Mouse (Mus musculus): ENCODE results near the gene Hmcn2. TPM values are rescaled to one million over a fixed set of nuclear protein-coding genes. Genes with fewer than 3 reads are reported as not detected.

Hmcn2 gene
- polyA plus RNA-seq, 1 experiment: 4.1 TPM

GRCm38 (mm10) chr2:31304801-31305665 is 9.2 kb upstream of the Hmcn2 start:
- H3K4me3 ChIP-seq (ENCODE audit: control insufficient read depth, low read depth, low read length): no peak overlapping the region; the same call in none of the 2 replicates
- TF ChIP-seq CTCF (IDR thresholded peaks at IDR 0.05; ENCODE audit: control insufficient read depth, insufficient read depth, insufficient replicate concordance, low read depth, low read length) (no peak), POLR2A (IDR thresholded peaks at IDR 0.05; ENCODE audit: control insufficient read depth, low read depth, low read length) (no peak)
- no peaks in the 10 kb centered on the region for H3K27me3 ChIP-seq (ENCODE audit: control insufficient read depth, insufficient read depth, low read length)
- H3K27ac ChIP-seq (ENCODE audit: control insufficient read depth, insufficient read depth, low read depth, low read length): no peak overlapping the region
- peaks cover 14% of the 10 kb centered on the region for H3K4me1 ChIP-seq (ENCODE audit: control insufficient read depth, insufficient read depth, low read length)
- no peaks in the 10 kb centered on the region for H3K36me3 ChIP-seq (ENCODE audit: control insufficient read depth, insufficient read depth, low read length)

- H3K4me1 ChIP-seq (ENCODE audit: control insufficient read depth, insufficient read depth, low read length): peaks cover 14% of the 10 kb centered on the region
- H3K36me3 ChIP-seq (ENCODE audit: control insufficient read depth, insufficient read depth, low read length): no peaks in the 10 kb centered on the region
- H3K4me3 ChIP-seq (ENCODE audit: control insufficient read depth, low read depth, low read length): no peak overlapping the region
- no peak for TF ChIP-seq POLR2A (IDR thresholded peaks at IDR 0.05; ENCODE audit: control insufficient read depth, low read depth, low read length)
- peak; percentile 62; the same call in 1 of the 2 replicates for TF ChIP-seq CTCF (IDR thresholded peaks at IDR 0.05; ENCODE audit: control insufficient read depth, insufficient read depth, insufficient replicate concordance, low read depth, low read length)
- H3K27ac ChIP-seq (ENCODE audit: control insufficient read depth, insufficient read depth, low read depth, low read length): no peak overlapping the region
- H3K27me3 ChIP-seq (ENCODE audit: control insufficient read depth, insufficient read depth, low read length): no peaks in the 10 kb centered on the region
Observed at GRCm38 (mm10) chr2:31305684-31306083, 8.5 kb upstream of the Hmcn2 start.

- Histone ChIP-seq H3K27me3 (ENCODE audit: control insufficient read depth, insufficient read depth, low read length) (no peaks in the 10 kb centered on the region), H3K27ac (ENCODE audit: control insufficient read depth, insufficient read depth, low read depth, low read length) (no peak overlapping the region), H3K36me3 (ENCODE audit: control insufficient read depth, insufficient read depth, low read length) (no peaks in the 10 kb centered on the region), H3K4me1 (ENCODE audit: control insufficient read depth, insufficient read depth, low read length) (peaks cover 14% of the 10 kb centered on the region), H3K4me3 (ENCODE audit: control insufficient read depth, low read depth, low read length) (no peak overlapping the region)
- TF ChIP-seq POLR2A (IDR thresholded peaks at IDR 0.05; ENCODE audit: control insufficient read depth, low read depth, low read length) (no peak), CTCF (IDR thresholded peaks at IDR 0.05; ENCODE audit: control insufficient read depth, insufficient read depth, insufficient replicate concordance, low read depth, low read length) (peak; percentile 46; the same call in 1 of the 2 replicates)
Observed at GRCm38 (mm10) chr2:31308257-31308656, 6.0 kb upstream of the Hmcn2 start.

GRCm38 (mm10) chr2:31309549-31309948 is 4.7 kb upstream of the Hmcn2 start:
- Histone ChIP-seq H3K4me3 (ENCODE audit: control insufficient read depth, low read depth, low read length) (no peak overlapping the region), H3K27me3 (ENCODE audit: control insufficient read depth, insufficient read depth, low read length) (no peaks in the 10 kb centered on the region), H3K36me3 (ENCODE audit: control insufficient read depth, insufficient read depth, low read length) (no peaks in the 10 kb centered on the region), H3K4me1 (ENCODE audit: control insufficient read depth, insufficient read depth, low read length) (peaks cover 13% of the 10 kb centered on the region), H3K27ac (ENCODE audit: control insufficient read depth, insufficient read depth, low read depth, low read length) (no peak overlapping the region)
- TF ChIP-seq CTCF (IDR thresholded peaks at IDR 0.05; ENCODE audit: control insufficient read depth, insufficient read depth, insufficient replicate concordance, low read depth, low read length): no peak

GRCm38 (mm10) chr2:31318162-31318561 is 3.9 kb downstream of the Hmcn2 start:
- H3K4me1 ChIP-seq (ENCODE audit: control insufficient read depth, insufficient read depth, low read length): peaks cover 3% of the 10 kb centered on the region; the same call in 1 of the 2 replicates
- no peaks in the 10 kb centered on the region for H3K27me3 ChIP-seq (ENCODE audit: control insufficient read depth, insufficient read depth, low read length)
- H3K36me3 ChIP-seq (ENCODE audit: control insufficient read depth, insufficient read depth, low read length): no peaks in the 10 kb centered on the region
- no peak overlapping the region for H3K27ac ChIP-seq (ENCODE audit: control insufficient read depth, insufficient read depth, low read depth, low read length)
- TF ChIP-seq CTCF (IDR thresholded peaks at IDR 0.05; ENCODE audit: control insufficient read depth, insufficient read depth, insufficient replicate concordance, low read depth, low read length) (no peak), POLR2A (IDR thresholded peaks at IDR 0.05; ENCODE audit: control insufficient read depth, low read depth, low read length) (no peak)
- H3K4me3 ChIP-seq (ENCODE audit: control insufficient read depth, low read depth, low read length): no peak overlapping the region

GRCm38 (mm10) chr2:31319200-31319599 is 5.0 kb downstream of the Hmcn2 start:
- Histone ChIP-seq H3K27me3 (ENCODE audit: control insufficient read depth, insufficient read depth, low read length) (no peaks in the 10 kb centered on the region), H3K4me1 (ENCODE audit: control insufficient read depth, insufficient read depth, low read length) (peaks cover 2% of the 10 kb centered on the region; the same call in 1 of the 2 replicates), H3K4me3 (ENCODE audit: control insufficient read depth, low read depth, low read length) (no peak overlapping the region), H3K27ac (ENCODE audit: control insufficient read depth, insufficient read depth, low read depth, low read length) (no peak overlapping the region), H3K36me3 (ENCODE audit: control insufficient read depth, insufficient read depth, low read length) (no peaks in the 10 kb centered on the region)
- TF ChIP-seq CTCF (IDR thresholded peaks at IDR 0.05; ENCODE audit: control insufficient read depth, insufficient read depth, insufficient replicate concordance, low read depth, low read length) (no peak), POLR2A (IDR thresholded peaks at IDR 0.05; ENCODE audit: control insufficient read depth, low read depth, low read length) (no peak)

GRCm38 (mm10) chr2:31327186-31327585 is 13.0 kb downstream of the Hmcn2 start:
- Histone ChIP-seq H3K36me3 (ENCODE audit: control insufficient read depth, insufficient read depth, low read length) (no peaks in the 10 kb centered on the region), H3K27ac (ENCODE audit: control insufficient read depth, insufficient read depth, low read depth, low read length) (no peak overlapping the region), H3K4me1 (ENCODE audit: control insufficient read depth, insufficient read depth, low read length) (no peaks in the 10 kb centered on the region), H3K4me3 (ENCODE audit: control insufficient read depth, low read depth, low read length) (no peak overlapping the region), H3K27me3 (ENCODE audit: control insufficient read depth, insufficient read depth, low read length) (no peaks in the 10 kb centered on the region)
- no peak for TF ChIP-seq CTCF (IDR thresholded peaks at IDR 0.05; ENCODE audit: control insufficient read depth, insufficient read depth, insufficient replicate concordance, low read depth, low read length)
- no peak for TF ChIP-seq POLR2A (IDR thresholded peaks at IDR 0.05; ENCODE audit: control insufficient read depth, low read depth, low read length)

Measured in testis, adult 2 months (tissue).